Mouse (Mus musculus): ENCODE results near the gene Icam4.

DNA sequence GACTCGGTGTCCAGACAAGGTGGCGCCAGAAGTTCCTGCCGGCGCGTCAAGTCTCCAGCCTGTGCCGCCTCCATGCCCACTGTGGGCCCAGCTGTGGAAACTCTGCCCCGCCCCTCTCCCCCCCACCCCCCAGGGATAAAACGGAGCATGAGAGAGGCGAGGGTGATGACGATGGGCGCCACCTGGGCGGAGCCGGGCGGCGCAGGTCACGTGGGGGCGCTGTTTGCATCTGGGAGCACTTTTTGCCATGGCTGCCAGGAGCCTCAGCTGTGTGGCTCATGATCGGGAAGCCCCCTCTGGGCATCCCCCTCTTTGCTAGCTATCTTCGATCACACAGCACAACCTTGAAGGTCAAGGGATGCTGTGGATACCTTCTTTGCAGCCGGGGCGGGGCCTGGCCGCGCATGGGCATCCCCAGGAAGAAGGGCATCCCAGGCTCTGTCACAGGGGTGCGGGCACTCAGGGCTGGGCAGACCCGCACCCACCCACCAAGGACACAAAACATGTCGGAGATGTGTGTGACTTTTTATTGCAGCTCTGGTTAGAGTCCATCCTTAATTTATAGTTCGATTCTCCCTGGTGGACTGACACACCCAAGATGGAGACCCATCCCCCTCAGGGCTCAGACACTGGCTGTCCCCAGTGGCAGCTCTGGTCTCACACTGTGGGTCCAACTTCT is 38.0 kb downstream of the Icam4 start, which contains the start of gene Zglp1:
- TF ChIP-seq CTCF (IDR thresholded peaks at IDR 0.05 in 2 of 3, conservative IDR thresholded peaks at IDR 0.05 in 1 of 3; ENCODE audit: control insufficient read depth in 1 of 3, insufficient read depth in 1 of 3, low read depth in 2 of 3, low read length in 3 of 3, poor library complexity in 1 of 3, severe bottlenecking in 1 of 3) (peak in 1 of 3 experiments; percentile 31; a peak in 2 of 6 replicates), MAZ (IDR thresholded peaks at IDR 0.05; ENCODE audit: low read depth, low read length) (no peak)
